Mouse (Mus musculus): ENCODE results near the gene 2510002D24Rik.

DNA sequence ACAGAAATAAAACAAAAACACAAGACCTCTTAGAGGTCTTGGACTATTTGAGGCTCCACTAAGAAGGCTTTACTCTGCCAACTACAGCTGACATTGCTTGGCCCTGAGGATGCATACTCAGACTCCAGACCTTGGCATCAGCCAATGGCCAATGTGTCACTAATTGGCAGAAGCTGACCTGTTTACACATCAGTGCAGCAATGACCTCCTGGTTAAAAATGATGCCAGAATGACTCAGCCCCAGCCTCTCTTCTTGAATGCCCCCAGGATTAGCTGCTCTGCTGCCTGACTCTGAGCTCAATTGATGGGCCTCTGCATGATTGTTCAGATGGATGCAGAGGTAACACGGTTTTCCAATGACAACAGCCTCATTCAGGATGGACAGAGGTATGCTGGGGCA lies 23.8 kb downstream of the 2510002D24Rik start:
- TF ChIP-seq POLR2A (IDR thresholded peaks at IDR 0.05; ENCODE audit: borderline replicate concordance, low read depth, low read length): no peak
- TF ChIP-seq CTCF (IDR thresholded peaks at IDR 0.05; ENCODE audit: low read depth, low read length): no peak

All from bone marrow macrophage, adult 2 months (primary cell).